Mouse (Mus musculus) megakaryocyte, embryonic 14.5 days (primary cell): ENCODE measurements around the gene Fbxw11.

Experiments
- FLI1 ChIP-seq: IDR thresholded peaks from 2 replicates; pipeline ENCODE4 v1.6.1; 2012; ENCODE audit warnings: low read length, inconsistent platforms, mixed read lengths
- GATA1 ChIP-seq: IDR thresholded peaks from 3 replicates; pipeline ENCODE4 v1.6.1; 2012; ENCODE audit warnings: mixed read lengths, low read length, inconsistent platforms, borderline replicate concordance

- TF ChIP-seq GATA1 (no peak), FLI1 (no peak)
Measured at GRCm38 (mm10) chr11:32633542-32633941, 9.0 kb upstream of the Fbxw11 start.
